Mouse (Mus musculus) midbrain, embryonic 16.5 days (tissue): ENCODE data around the gene Kif1b. TPM values are rescaled to one million over a fixed set of nuclear protein-coding genes. Genes with fewer than 3 reads are reported as not detected.
A peak's percentile ranks its signal among the peaks of the same experiment; 100 is the strongest.

ENCODE experiments used
- ATAC-seq: fragments of 200-750 bp; cut with Nextera tagmentation; 2 replicates; pipeline ENCODE4 v1.8.0; 2017; ENCODE audit warnings: moderate TSS enrichment
- H3K27ac ChIP-seq: fragments of 300-500 bp; sonication (generic); 2 replicates; pipeline ENCODE4 v1.5.1; 2014; ENCODE audit warnings: mild to moderate bottlenecking, low read length, mixed read lengths
- H3K27me3 ChIP-seq: fragments of 300-500 bp; sonication (generic); 2 replicates; pipeline ENCODE4 v1.6.1; 2014; ENCODE audit warnings: low read depth, low read length, mixed read lengths; ENCODE audit not compliant: control insufficient read depth, insufficient read depth
- H3K36me3 ChIP-seq: fragments of 300-500 bp; sonication (generic); 2 replicates; pipeline ENCODE4 v1.6.1; 2014; ENCODE audit warnings: mild to moderate bottlenecking, low read length, moderate library complexity, mixed read lengths; ENCODE audit not compliant: control insufficient read depth, insufficient read depth
- H3K4me1 ChIP-seq: fragments of 300-500 bp; sonication (generic); 2 replicates; pipeline ENCODE4 v1.6.1; 2014; ENCODE audit warnings: mild to moderate bottlenecking, low read length, mixed read lengths; ENCODE audit not compliant: control insufficient read depth, insufficient read depth
- H3K4me2 ChIP-seq: fragments of 300-500 bp; sonication (generic); 2 replicates; pipeline ENCODE4 v1.6.1; 2014; ENCODE audit warnings: mild to moderate bottlenecking, low read length, mixed read lengths
- H3K4me3 ChIP-seq: fragments of 300-500 bp; sonication (generic); 2 replicates; pipeline ENCODE4 v1.5.1; 2014; ENCODE audit warnings: low read depth, mild to moderate bottlenecking, low read length, moderate library complexity, mixed read lengths
- H3K9ac ChIP-seq: fragments of 300-500 bp; sonication (generic); 2 replicates; pipeline ENCODE4 v1.6.1; 2014; ENCODE audit warnings: low read depth, low read length, mixed read lengths
- H3K9me3 ChIP-seq: fragments of 300-500 bp; sonication (generic); replicated peaks from 2 replicates; pipeline ENCODE4 v1.6.1; 2014; ENCODE audit warnings: mild to moderate bottlenecking, low read length, mixed read lengths; ENCODE audit not compliant: control insufficient read depth, poor library complexity, severe bottlenecking
- WGBS: fragments of 180-500 bp; shearing (Covaris S2); extraction: QIAGEN DNeasy Blood & Tissue Kit; methylation state at CpG from one replicate; pipeline ENCODE4 v1.1.7; 2014; 5-methylcytosine and 5-hydroxymethylcytosine counted together
- polyA plus RNA-seq: library from polyadenylated mRNA; unstranded; fragments of >200 nt; fragmentation: Nextera tagmentation; extraction: Ambion mirVana; gene quantifications from 2 replicates; pipeline ENCODE4 v1.2.1, GENCODE M21; 2015

Gene Kif1b
- polyA plus RNA-seq, 1 experiment from 2014 or later = 118 TPM

GRCm38 (mm10) chr4:149338137-149338536 is 30.6 kb upstream of the Kif1b start:
- Histone ChIP-seq H3K27ac (no peak overlapping the region), H3K27me3 (no peaks in the 10 kb centered on the region), H3K9ac (no peak overlapping the region), H3K4me2 (no peak overlapping the region), H3K4me3 (no peak overlapping the region), H3K4me1 (no peaks in the 10 kb centered on the region), H3K9me3 (no peaks in the 10 kb centered on the region), H3K36me3 (peaks cover 34% of the 10 kb centered on the region)
- 90% methylated on average over 2 of the region's 2 CpGs for WGBS
- no peak for ATAC-seq

DNA sequence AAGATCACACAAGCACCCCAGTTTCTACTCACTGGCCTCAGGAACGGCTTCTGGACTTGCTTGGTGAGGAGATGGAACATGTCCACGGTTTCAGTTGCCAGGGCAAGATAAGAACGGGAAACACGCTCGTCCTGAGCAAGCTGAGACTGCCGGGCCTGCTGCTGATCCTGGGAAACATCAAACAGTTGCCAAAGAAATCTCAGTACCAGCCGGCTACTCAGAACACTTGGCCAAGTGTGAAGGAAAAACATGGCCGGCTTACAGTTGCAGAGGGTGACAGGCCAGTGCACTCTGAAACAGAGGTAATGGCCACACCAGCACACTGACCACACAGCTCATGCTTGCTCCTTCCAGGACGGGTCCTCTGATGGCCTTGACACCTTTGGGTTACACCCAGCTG is 29.9 kb upstream of the Kif1b start:
- no peaks in the 10 kb centered on the region for H3K27me3 ChIP-seq
- no peak overlapping the region for H3K9ac ChIP-seq
- no peak overlapping the region for H3K27ac ChIP-seq
- no peaks in the 10 kb centered on the region for H3K9me3 ChIP-seq
- no peak overlapping the region for H3K4me3 ChIP-seq
- H3K4me1 ChIP-seq = no peaks in the 10 kb centered on the region
- H3K4me2 ChIP-seq = no peak overlapping the region
- H3K36me3 ChIP-seq = peaks cover 35% of the 10 kb centered on the region
- 94% methylated on average over 9 of the region's 9 CpGs for WGBS
- ATAC-seq = no peak

- no peak overlapping the region for H3K4me2 ChIP-seq
- no peaks in the 10 kb centered on the region for H3K9me3 ChIP-seq
- peaks cover 37% of the 10 kb centered on the region for H3K36me3 ChIP-seq
- H3K27ac ChIP-seq = no peak overlapping the region
- ATAC-seq = no peak
- no peak overlapping the region for H3K4me3 ChIP-seq
- no peak overlapping the region for H3K9ac ChIP-seq
- WGBS = 94% methylated on average over 7 of the region's 7 CpGs
- H3K4me1 ChIP-seq = no peaks in the 10 kb centered on the region
- H3K27me3 ChIP-seq = no peaks in the 10 kb centered on the region
These were observed 28.8 kb upstream of the Kif1b start for GRCm38 (mm10) chr4:149336302-149336701.

- H3K4me3 ChIP-seq = no peak overlapping the region
- H3K4me1 ChIP-seq = no peaks in the 10 kb centered on the region
- WGBS = 95% methylated on average over 11 of the region's 11 CpGs
- ATAC-seq = no peak
- no peaks in the 10 kb centered on the region for H3K27me3 ChIP-seq
- H3K27ac ChIP-seq = no peak overlapping the region
- H3K36me3 ChIP-seq = peaks cover 50% of the 10 kb centered on the region
- H3K9me3 ChIP-seq = no peaks in the 10 kb centered on the region
- no peak overlapping the region for H3K4me2 ChIP-seq
- no peak overlapping the region for H3K9ac ChIP-seq
These were observed 27.4 kb upstream of the Kif1b start for GRCm38 (mm10) chr4:149334881-149335280.

GRCm38 (mm10) chr4:149332726-149333125 is 25.2 kb upstream of the Kif1b start:
- H3K36me3 ChIP-seq = peaks cover 50% of the 10 kb centered on the region
- no peaks in the 10 kb centered on the region for H3K9me3 ChIP-seq
- H3K4me1 ChIP-seq = no peaks in the 10 kb centered on the region
- no peak overlapping the region for H3K4me2 ChIP-seq
- WGBS = 88% methylated on average over 7 of the region's 7 CpGs
- H3K9ac ChIP-seq = no peak overlapping the region
- no peak for ATAC-seq
- H3K27ac ChIP-seq = no peak overlapping the region
- no peaks in the 10 kb centered on the region for H3K27me3 ChIP-seq
- H3K4me3 ChIP-seq = no peak overlapping the region

GRCm38 (mm10) chr4:149330495-149330894 is 23.0 kb upstream of the Kif1b start:
- H3K4me3 ChIP-seq = no peak overlapping the region
- no peak for ATAC-seq
- H3K36me3 ChIP-seq = peaks cover 46% of the 10 kb centered on the region
- no peaks in the 10 kb centered on the region for H3K9me3 ChIP-seq
- no peaks in the 10 kb centered on the region for H3K27me3 ChIP-seq
- 98% methylated on average over 5 of the region's 5 CpGs for WGBS
- H3K9ac ChIP-seq = no peak overlapping the region
- no peak overlapping the region for H3K4me2 ChIP-seq
- H3K4me1 ChIP-seq = no peaks in the 10 kb centered on the region
- no peak overlapping the region for H3K27ac ChIP-seq

DNA sequence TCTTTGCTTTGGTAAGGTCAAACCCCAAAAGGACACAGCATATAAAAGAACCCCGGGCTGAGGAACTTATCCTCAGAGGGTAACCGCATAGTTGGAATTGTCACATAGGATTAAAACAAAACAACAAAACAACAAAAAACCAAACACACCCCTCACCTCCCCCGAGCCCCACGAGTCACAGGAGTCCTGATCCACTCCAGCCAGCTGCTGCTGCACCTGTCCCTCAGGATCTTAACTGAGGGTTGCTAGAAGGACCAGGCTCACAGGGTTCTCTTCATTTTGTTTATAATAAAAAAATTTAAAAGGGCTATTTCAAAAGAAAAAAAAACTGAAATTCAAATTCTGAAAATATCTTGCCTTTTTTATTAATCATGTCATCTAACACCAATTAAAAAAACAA is 21.2 kb upstream of the Kif1b start:
- Histone ChIP-seq H3K9ac (no peak overlapping the region), H3K27me3 (no peaks in the 10 kb centered on the region), H3K4me1 (no peaks in the 10 kb centered on the region), H3K36me3 (peaks cover 31% of the 10 kb centered on the region), H3K27ac (no peak overlapping the region), H3K9me3 (no peaks in the 10 kb centered on the region), H3K4me3 (no peak overlapping the region), H3K4me2 (no peak overlapping the region)
- 76% methylated on average over 4 of the region's 4 CpGs for WGBS
- ATAC-seq = no peak

- Histone ChIP-seq H3K9me3 (no peaks in the 10 kb centered on the region), H3K9ac (no peak overlapping the region), H3K4me1 (no peaks in the 10 kb centered on the region), H3K4me2 (no peak overlapping the region), H3K36me3 (peaks cover 23% of the 10 kb centered on the region), H3K27ac (no peak overlapping the region), H3K27me3 (no peaks in the 10 kb centered on the region), H3K4me3 (no peak overlapping the region)
- ATAC-seq = 0 out of 2 replicates have a peak, but pooled peaks have one; percentile 36
- WGBS = 82% methylated on average over 7 of the region's 7 CpGs
These were observed 19.8 kb upstream of the Kif1b start for GRCm38 (mm10) chr4:149327281-149327680.

GRCm38 (mm10) chr4:149325411-149326162 is 18.1 kb upstream of the Kif1b start:
- WGBS = 90% methylated on average over 10 of the region's 10 CpGs
- no peak for ATAC-seq

More at GRCm38 (mm10) chr4:149325411-149326162, 18.1 kb upstream of the Kif1b start:
- H3K36me3 ChIP-seq = peaks cover 15% of the 10 kb centered on the region
- no peaks in the 10 kb centered on the region for H3K27me3 ChIP-seq
- no peak overlapping the region for H3K4me3 ChIP-seq
- no peak overlapping the region for H3K4me2 ChIP-seq
- no peak overlapping the region for H3K9ac ChIP-seq
- no peaks in the 10 kb centered on the region for H3K4me1 ChIP-seq
- no peaks in the 10 kb centered on the region for H3K9me3 ChIP-seq
- no peak overlapping the region for H3K27ac ChIP-seq
